Mouse (Mus musculus) lung, postnatal 0 days (tissue): Measurements from ENCODE around the gene Myh10. TPM values are rescaled to one million over a fixed set of nuclear protein-coding genes. Genes with fewer than 3 reads are reported as not detected.
A peak's percentile ranks its signal among the peaks of the same experiment; 100 is the strongest.

Experiments
- ATAC-seq: fragments of 200-750 bp; cut with Nextera tagmentation; 2 replicates; pipeline ENCODE4 v1.8.0; 2017; ENCODE audit warnings: moderate library complexity
- DNase-seq: peaks from one replicate; pipeline ENCODE4 v3.0.0-alpha.2; 2016; ENCODE audit warnings: low spot score
- H3K27ac ChIP-seq: fragments of 300-500 bp; sonication (generic); 2 replicates; pipeline ENCODE4 v1.5.1; 2014; ENCODE audit warnings: antibody characterized with exemption, mild to moderate bottlenecking, low read length, mixed read lengths
- H3K27me3 ChIP-seq: fragments of 300-500 bp; sonication (generic); replicated peaks from 2 replicates; pipeline ENCODE4 v1.6.1; 2014; ENCODE audit warnings: low read length, mixed read lengths; ENCODE audit not compliant: insufficient read depth
- H3K36me3 ChIP-seq: fragments of 300-500 bp; sonication (generic); 2 replicates; pipeline ENCODE4 v1.6.1; 2014; ENCODE audit warnings: low read length, mixed read lengths; ENCODE audit not compliant: insufficient read depth
- H3K4me1 ChIP-seq: fragments of 300-500 bp; sonication (generic); 2 replicates; pipeline ENCODE4 v1.6.1; 2014; ENCODE audit warnings: antibody characterized with exemption, low read depth, low read length, mixed read lengths; ENCODE audit not compliant: insufficient read depth
- H3K4me2 ChIP-seq: fragments of 300-500 bp; sonication (generic); replicated peaks from 2 replicates; pipeline ENCODE4 v1.6.1; 2014; ENCODE audit warnings: low read depth, mild to moderate bottlenecking, low read length, moderate library complexity, mixed read lengths
- H3K4me3 ChIP-seq: fragments of 300-500 bp; sonication (generic); 2 replicates; pipeline ENCODE4 v1.5.1; 2014; ENCODE audit warnings: low read depth, low read length
- H3K9ac ChIP-seq: fragments of 300-500 bp; sonication (generic); replicated peaks from 2 replicates; pipeline ENCODE4 v1.6.1; 2014; ENCODE audit warnings: low read depth, mild to moderate bottlenecking
- H3K9me3 ChIP-seq: fragments of 300-500 bp; sonication (generic); 2 replicates; pipeline ENCODE4 v1.6.1; 2016; ENCODE audit warnings: low read length, mixed read lengths
- CTCF ChIP-seq: IDR thresholded peaks from 2 replicates; pipeline ENCODE4 v1.5.1; 2016; ENCODE audit warnings: antibody characterized with exemption, mild to moderate bottlenecking
- EP300 ChIP-seq: IDR thresholded peaks from 2 replicates; pipeline ENCODE4 v1.6.1; 2016; ENCODE audit warnings: antibody characterized with exemption, mild to moderate bottlenecking, control low read depth
- WGBS: fragments of 180-500 bp; shearing (Covaris S2); extraction: QIAGEN DNeasy Blood & Tissue Kit; methylation state at CpG from one replicate; pipeline ENCODE4 v1.1.7; 2014; 5-methylcytosine and 5-hydroxymethylcytosine counted together
- polyA plus RNA-seq: library from polyadenylated mRNA; unstranded; fragments of >200 nt; fragmentation: Nextera tagmentation; extraction: Ambion mirVana; gene quantifications from 2 replicates; pipeline ENCODE4 v1.2.1, GENCODE M21; 2015

Myh10 gene
- polyA plus RNA-seq, 1 experiment from 2014 or later = 51.8 TPM

- Histone ChIP-seq H3K36me3 (no peaks in the 10 kb centered on the region), H3K9me3 (no peaks in the 10 kb centered on the region), H3K9ac (no peak overlapping the region), H3K27ac (no peak overlapping the region), H3K4me2 (no peak overlapping the region), H3K27me3 (no peaks in the 10 kb centered on the region), H3K4me1 (0 out of 2 replicates have a peak, but pooled peaks cover 7% of the 10 kb centered on the region), H3K4me3 (no peak overlapping the region)
- DNase-seq = no peak
- TF ChIP-seq CTCF (no peak), EP300 (no peak)
- 80% methylated on average over 3 of the region's 3 CpGs for WGBS
- ATAC-seq = no peak
Observed at GRCm38 (mm10) chr11:68674643-68675042, 16.7 kb upstream of the Myh10 start.

- WGBS = 33% methylated on average over 3 of the region's 3 CpGs
- H3K9me3 ChIP-seq = no peaks in the 10 kb centered on the region
- TF ChIP-seq EP300 (no peak; the same call in 1 of the 2 replicates), CTCF (no peak)
- ATAC-seq = peak; percentile 82
- no peak overlapping the region for H3K4me2 ChIP-seq
- peak; percentile 85 for DNase-seq
- no peak overlapping the region for H3K4me3 ChIP-seq
- H3K9ac ChIP-seq = no peak overlapping the region
- 0 out of 2 replicates have a peak, but pooled peaks cover 7% of the 10 kb centered on the region for H3K4me1 ChIP-seq
- H3K36me3 ChIP-seq = no peaks in the 10 kb centered on the region
- H3K27me3 ChIP-seq = no peaks in the 10 kb centered on the region
- no peak overlapping the region for H3K27ac ChIP-seq
Observed at GRCm38 (mm10) chr11:68675274-68675673, 16.1 kb upstream of the Myh10 start.

DNA sequence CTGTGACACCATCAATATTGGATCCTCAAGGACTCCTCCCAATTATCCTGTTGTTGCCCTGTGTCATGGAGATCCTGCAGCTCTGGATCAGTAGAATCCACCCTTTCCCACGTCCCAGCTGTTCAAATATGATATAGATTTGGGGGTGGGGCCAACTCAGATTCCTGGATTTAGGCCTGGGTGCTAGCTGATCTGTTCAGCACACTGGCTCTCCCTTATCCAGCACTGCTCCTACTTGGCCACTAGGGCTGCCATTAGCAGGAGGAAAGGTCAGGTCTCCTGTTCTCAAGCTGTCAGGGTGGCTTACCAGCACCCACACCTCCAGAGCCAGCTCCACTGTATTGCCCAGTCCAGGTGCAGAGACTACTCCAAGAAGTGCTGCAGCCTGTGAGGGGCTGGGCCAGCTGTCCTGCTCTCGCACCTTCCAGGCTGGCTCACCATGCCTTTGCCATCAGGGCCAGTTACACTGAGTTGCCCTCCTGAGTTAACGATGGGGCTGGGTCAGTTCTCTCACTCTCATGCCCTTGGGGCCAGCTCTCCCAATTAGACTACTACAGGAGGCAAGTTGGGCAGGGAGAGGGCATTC lies 10.0 kb upstream of the Myh10 start:
- no peak overlapping the region for H3K4me3 ChIP-seq
- H3K4me2 ChIP-seq = no peak overlapping the region
- TF ChIP-seq EP300 = no peak
- TF ChIP-seq CTCF = peak; percentile 60
- H3K36me3 ChIP-seq = no peaks in the 10 kb centered on the region
- no peak overlapping the region for H3K27ac ChIP-seq
- H3K9me3 ChIP-seq = no peaks in the 10 kb centered on the region
- 57% methylated on average over 3 of the region's 3 CpGs for WGBS
- H3K4me1 ChIP-seq = no peaks in the 10 kb centered on the region
- H3K9ac ChIP-seq = no peak overlapping the region
- peak; percentile 57 for DNase-seq
- ATAC-seq = peak; percentile 46
- H3K27me3 ChIP-seq = no peaks in the 10 kb centered on the region

DNA sequence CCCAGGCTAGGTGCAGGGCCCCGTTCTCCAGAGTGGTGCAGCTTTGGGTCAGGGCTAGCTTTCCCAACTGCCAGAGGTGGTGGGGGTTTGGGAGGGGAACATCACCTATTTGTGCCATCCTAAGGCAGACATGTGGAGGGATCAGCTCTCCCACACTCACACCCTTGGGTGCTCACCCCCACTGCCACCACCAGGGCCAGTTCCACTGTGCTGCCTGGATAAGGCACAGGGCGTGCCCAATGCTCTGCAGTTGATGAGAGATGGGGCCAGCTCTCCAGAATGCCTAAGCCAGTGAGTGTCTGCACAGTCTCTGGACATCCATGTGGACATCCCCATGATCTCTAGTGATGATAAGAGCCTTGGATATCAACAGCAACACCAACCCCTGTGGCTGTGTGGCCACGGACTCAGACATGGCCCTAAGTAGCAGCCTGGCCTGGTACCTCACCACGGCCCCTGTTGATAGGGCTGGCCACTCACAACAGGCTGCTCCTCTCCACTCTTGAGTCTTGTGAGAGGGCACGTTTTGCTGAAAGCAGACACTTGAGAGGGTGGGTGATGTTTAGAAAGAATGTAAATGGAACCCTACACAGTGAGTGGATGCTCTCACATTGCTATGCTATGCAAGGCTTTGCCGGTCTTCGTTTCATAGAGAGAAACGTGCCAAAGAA lies 9.1 kb upstream of the Myh10 start:
- H3K27ac ChIP-seq = no peak overlapping the region
- ATAC-seq (no peak), DNase-seq (no peak)
- no peaks in the 10 kb centered on the region for H3K27me3 ChIP-seq
- TF ChIP-seq CTCF = no peak
- TF ChIP-seq EP300 = no peak
- H3K9ac ChIP-seq = no peak overlapping the region
- WGBS = 65% methylated on average over 8 of the region's 8 CpGs
- no peaks in the 10 kb centered on the region for H3K36me3 ChIP-seq
- no peaks in the 10 kb centered on the region for H3K4me1 ChIP-seq
- H3K4me3 ChIP-seq = no peak overlapping the region
- no peak overlapping the region for H3K4me2 ChIP-seq
- H3K9me3 ChIP-seq = no peaks in the 10 kb centered on the region

DNA sequence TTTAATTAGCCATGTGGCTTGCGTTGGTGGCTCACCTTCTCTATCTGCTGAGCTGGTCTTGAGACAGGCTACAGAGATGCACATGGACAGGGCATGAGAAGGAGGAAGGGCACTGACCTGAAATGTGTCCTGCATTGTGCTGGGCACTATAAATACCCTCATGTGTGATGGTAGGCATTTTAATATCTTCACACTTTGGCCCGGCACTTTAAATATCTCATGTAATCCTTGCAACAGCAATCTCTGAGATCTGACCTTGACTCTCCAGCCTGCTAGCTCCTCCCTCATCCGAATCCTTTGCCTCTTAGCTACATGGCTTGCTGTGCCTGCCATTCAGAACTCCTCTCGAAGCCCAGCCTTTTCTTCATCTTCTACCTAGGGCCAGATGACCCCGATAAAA lies 5.4 kb upstream of the Myh10 start:
- 85% methylated on average over 5 of the region's 5 CpGs for WGBS
- DNase-seq = no peak
- H3K4me1 ChIP-seq = no peaks in the 10 kb centered on the region
- no peaks in the 10 kb centered on the region for H3K27me3 ChIP-seq
- H3K36me3 ChIP-seq = no peaks in the 10 kb centered on the region
- no peak overlapping the region for H3K4me3 ChIP-seq
- no peaks in the 10 kb centered on the region for H3K9me3 ChIP-seq
- TF ChIP-seq CTCF (no peak), EP300 (no peak)
- no peak overlapping the region for H3K4me2 ChIP-seq
- H3K27ac ChIP-seq = no peak overlapping the region
- no peak overlapping the region for H3K9ac ChIP-seq
- ATAC-seq = no peak

- TF ChIP-seq EP300 (no peak), CTCF (no peak)
- WGBS = 78% methylated on average over 1 of the region's 1 CpGs
- H3K27ac ChIP-seq = no peak overlapping the region
- no peaks in the 10 kb centered on the region for H3K36me3 ChIP-seq
- DNase-seq (no peak), ATAC-seq (no peak)
- H3K4me2 ChIP-seq = no peak overlapping the region
- H3K4me1 ChIP-seq = 0 out of 2 replicates have a peak, but pooled peaks cover 3% of the 10 kb centered on the region
- no peaks in the 10 kb centered on the region for H3K9me3 ChIP-seq
- H3K9ac ChIP-seq = no peak overlapping the region
- no peak overlapping the region for H3K4me3 ChIP-seq
- H3K27me3 ChIP-seq = no peaks in the 10 kb centered on the region
Observed at GRCm38 (mm10) chr11:68689304-68689703, 2.1 kb upstream of the Myh10 start.
